Mouse (Mus musculus) olfactory bulb, adult 2 months (tissue): ENCODE measurements around the gene Mreg. TPM values are rescaled to one million over a fixed set of nuclear protein-coding genes. Genes with fewer than 3 reads are reported as not detected.

Experiments
- H3K27ac ChIP-seq: fragments of 200-500 bp; 2 replicates; pipeline ENCODE4 v1.5.1; 2012; ENCODE audit warnings: low read depth, low read length; ENCODE audit not compliant: insufficient read depth
- H3K4me1 ChIP-seq: fragments of 200-500 bp; 2 replicates; pipeline ENCODE4 v1.6.1; 2012; ENCODE audit warnings: low read length; ENCODE audit not compliant: control insufficient read depth, insufficient read depth
- H3K4me3 ChIP-seq: fragments of 200-500 bp; 2 replicates; pipeline ENCODE4 v1.5.1; 2012; ENCODE audit warnings: mild to moderate bottlenecking, low read depth, low read length, moderate library complexity; ENCODE audit not compliant: insufficient read depth
- CTCF ChIP-seq: fragments of 200-500 bp; IDR thresholded peaks from 2 replicates; pipeline ENCODE4 v1.5.1; 2012; ENCODE audit warnings: low read depth, mild to moderate bottlenecking, low read length, moderate library complexity; ENCODE audit not compliant: insufficient read depth
- POLR2A ChIP-seq: fragments of 200-500 bp; IDR thresholded peaks from 2 replicates; pipeline ENCODE4 v1.6.1; 2012; ENCODE audit warnings: mild to moderate bottlenecking, low read depth, low read length, moderate library complexity; ENCODE audit not compliant: insufficient read depth
- WGBS: fragments of 180-500 bp; shearing (Covaris S2); methylation state at CpG from one replicate; pipeline ENCODE4 v1.1.7; 2018; 5-methylcytosine and 5-hydroxymethylcytosine counted together
- polyA plus RNA-seq: library from polyadenylated mRNA; stranded (reverse); fragments of >200 nt; gene quantifications from 2 replicates; pipeline ENCODE4 v1.2.4, GENCODE M21; 2012; ENCODE audit warnings: low replicate concordance; ENCODE audit not compliant: missing spikeins, insufficient read depth, insufficient read length

Gene Mreg
- polyA plus RNA-seq, 1 experiment, result not detected

DNA sequence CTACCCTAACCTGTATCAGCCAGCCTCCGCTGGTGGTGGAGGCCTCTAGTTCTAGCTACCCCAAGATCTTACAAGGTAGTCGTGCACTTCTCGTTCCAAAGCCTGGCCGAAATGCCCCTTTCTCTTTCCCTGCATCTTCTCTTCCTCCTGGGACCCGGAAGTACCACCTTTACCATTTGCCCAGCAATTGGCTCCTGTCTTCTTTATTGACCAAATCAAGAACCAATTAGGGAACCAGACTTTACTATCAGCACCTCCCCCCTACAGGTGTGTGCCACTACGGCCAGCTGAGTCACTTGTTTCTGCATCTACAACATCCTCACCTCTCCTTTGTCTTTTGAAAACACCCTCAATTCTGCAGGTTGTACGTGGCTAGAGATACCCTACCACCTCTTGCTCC is 4.7 kb upstream of the Mreg start:
- Histone ChIP-seq H3K27ac (no peak overlapping the region), H3K4me3 (no peak overlapping the region), H3K4me1 (peaks cover 5% of the 10 kb centered on the region)
- TF ChIP-seq CTCF, result no peak
- no peak for TF ChIP-seq POLR2A
- 94% methylated on average over 7 of the region's 7 CpGs for WGBS

DNA sequence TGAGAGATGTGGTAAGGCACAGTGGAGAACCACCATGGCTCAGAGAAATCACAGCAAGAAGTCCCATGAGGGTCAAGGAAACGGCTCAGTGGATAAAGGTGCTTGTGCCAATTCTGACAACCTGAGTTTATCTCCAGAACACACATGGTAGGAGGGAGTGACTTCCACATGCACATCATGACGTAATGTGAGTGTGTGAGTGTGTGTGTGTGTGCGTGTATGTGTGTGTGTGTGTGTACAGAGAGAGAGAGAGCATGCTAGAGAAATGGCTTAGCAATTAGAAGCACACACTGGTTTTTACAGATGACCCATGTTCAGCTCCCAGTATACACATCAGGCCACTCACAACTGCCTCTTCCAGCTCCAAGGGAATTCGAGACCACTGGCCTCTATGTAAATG is 3.1 kb upstream of the Mreg start:
- WGBS, result 86% methylated on average over 4 of the region's 4 CpGs
- no peak overlapping the region for H3K4me3 ChIP-seq

DNA sequence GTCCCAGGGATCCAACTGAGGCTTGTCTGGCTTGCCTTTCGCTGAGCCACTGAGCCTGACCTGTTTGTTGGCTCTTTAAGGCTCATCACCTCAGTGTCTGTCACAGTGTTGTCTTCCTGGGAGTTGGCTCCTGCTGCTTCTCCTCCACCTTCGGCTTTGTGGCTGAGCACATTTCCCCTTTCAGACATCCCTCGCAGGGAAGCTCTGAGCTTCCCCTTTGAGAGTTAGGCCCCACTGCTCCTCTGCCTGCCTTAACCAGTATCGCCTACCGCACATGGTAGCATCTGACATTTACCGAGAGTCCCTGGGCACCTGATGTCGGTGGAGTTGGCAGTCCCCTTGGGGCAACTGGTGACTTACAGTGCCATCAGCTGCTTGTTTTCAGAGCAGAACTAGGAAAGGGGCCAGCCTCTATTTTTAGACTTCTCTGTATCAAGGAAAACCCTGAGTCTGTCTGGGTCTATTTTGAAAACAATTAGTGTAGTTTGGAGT is 2.4 kb upstream of the Mreg start:
- TF ChIP-seq POLR2A, result no peak
- TF ChIP-seq CTCF, result no peak
- 49% methylated on average over 7 of the region's 7 CpGs for WGBS
- peaks cover 7% of the 10 kb centered on the region for H3K4me1 ChIP-seq
- no peak overlapping the region for H3K27ac ChIP-seq
- H3K4me3 ChIP-seq, result no peak overlapping the region

More for the DNA sequence above, 3.1 kb upstream of the Mreg start:
- Histone ChIP-seq H3K27ac (no peak overlapping the region), H3K4me1 (peaks cover 7% of the 10 kb centered on the region)
- no peak for TF ChIP-seq POLR2A
- no peak for TF ChIP-seq CTCF

- Histone ChIP-seq H3K27ac (no peak overlapping the region), H3K4me1 (peaks cover 7% of the 10 kb centered on the region), H3K4me3 (no peak overlapping the region)
- 94% methylated on average over 3 of the region's 3 CpGs for WGBS
- TF ChIP-seq POLR2A (no peak), CTCF (no peak)
Observed at GRCm38 (mm10) chr1:72213954-72214353, 1.8 kb upstream of the Mreg start.

DNA sequence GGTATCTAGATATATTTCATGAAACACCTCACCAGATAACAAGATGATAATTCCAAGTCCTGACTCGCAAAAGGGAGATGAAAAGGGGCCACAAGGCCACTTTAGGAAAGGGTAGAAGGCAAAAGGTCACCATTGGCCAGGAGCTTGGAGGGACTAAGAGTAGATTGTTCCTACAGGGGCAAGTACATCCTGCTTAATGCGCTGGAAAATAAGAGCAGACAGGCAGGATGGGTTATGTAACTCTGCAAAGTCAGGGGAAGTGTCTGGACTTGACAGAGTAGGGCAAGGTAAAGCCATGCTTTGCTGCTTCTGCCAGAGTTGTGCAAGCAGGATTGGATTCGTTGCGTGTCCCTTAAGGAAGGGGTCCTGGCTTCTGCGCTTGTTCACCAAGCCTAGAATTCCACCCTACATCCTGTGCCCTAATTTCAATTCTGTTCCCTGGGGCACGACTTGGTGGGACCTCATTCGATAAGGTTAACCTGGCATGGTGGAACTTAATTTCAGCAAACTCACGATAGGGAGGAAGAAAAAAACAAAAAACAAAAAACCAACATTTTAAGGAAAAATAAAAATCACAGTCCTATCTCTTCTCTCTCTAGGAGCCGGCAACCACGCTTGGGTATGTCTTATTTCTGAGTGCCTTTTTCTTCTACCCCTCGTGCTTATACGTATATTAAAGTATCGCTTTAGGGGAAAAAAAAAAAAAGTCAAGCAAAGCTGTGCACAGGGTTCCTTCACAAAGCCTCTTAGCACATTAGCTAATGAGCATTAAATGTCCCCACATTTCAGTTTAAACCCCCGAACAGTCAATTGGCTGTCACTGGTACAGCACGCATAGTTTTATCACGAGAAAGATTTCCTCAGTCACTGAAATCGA is 1.1 kb downstream of the Mreg start:
- 27% methylated on average over 17 of the region's 17 CpGs for WGBS
- TF ChIP-seq CTCF (no peak), POLR2A (no peak)
- no peak overlapping the region for H3K27ac ChIP-seq
- peaks cover 7% of the 10 kb centered on the region for H3K4me1 ChIP-seq
- peak overlapping the region; percentile 79 for H3K4me3 ChIP-seq

DNA sequence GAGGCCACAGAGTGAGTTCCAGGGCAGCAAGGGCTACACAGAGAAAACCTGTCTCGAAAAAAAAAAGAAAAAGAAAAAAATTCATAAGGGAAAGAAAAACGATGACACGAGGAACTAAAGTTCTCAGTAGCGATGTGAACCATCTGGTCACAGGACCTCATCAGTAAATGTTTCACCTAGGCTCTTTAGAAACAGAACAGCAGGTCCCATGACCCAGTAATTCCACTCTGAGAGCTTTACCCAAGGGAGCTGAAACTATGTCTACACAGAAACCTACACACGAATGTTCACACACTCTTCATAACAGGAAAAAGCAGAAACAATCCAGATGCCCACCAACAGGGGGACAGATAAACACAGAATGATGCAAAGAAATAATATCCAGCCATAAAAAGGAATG is 4.0 kb downstream of the Mreg start:
- 94% methylated on average over 5 of the region's 5 CpGs for WGBS
- Histone ChIP-seq H3K27ac (no peak overlapping the region), H3K4me3 (no peak overlapping the region), H3K4me1 (0 out of 2 replicates have a peak, but pooled peaks cover 3% of the 10 kb centered on the region)
- TF ChIP-seq POLR2A, result no peak
- no peak for TF ChIP-seq CTCF

GRCm38 (mm10) chr1:72205113-72205512 is 7.0 kb downstream of the Mreg start:
- TF ChIP-seq POLR2A (no peak), CTCF (no peak)
- Histone ChIP-seq H3K27ac (no peak overlapping the region), H3K4me1 (no peaks in the 10 kb centered on the region), H3K4me3 (no peak overlapping the region)
- 74% methylated on average over 3 of the region's 3 CpGs for WGBS

GRCm38 (mm10) chr1:72203204-72203603 is 8.9 kb downstream of the Mreg start:
- no peak for TF ChIP-seq POLR2A
- TF ChIP-seq CTCF, result no peak
- Histone ChIP-seq H3K4me3 (no peak overlapping the region), H3K4me1 (no peaks in the 10 kb centered on the region), H3K27ac (no peak overlapping the region)
- WGBS, result 94% methylated on average over 9 of the region's 9 CpGs

GRCm38 (mm10) chr1:72202705-72203104 is 9.4 kb downstream of the Mreg start:
- Histone ChIP-seq H3K4me1 (no peaks in the 10 kb centered on the region), H3K27ac (no peak overlapping the region), H3K4me3 (no peak overlapping the region)
- 96% methylated on average over 7 of the region's 7 CpGs for WGBS
- TF ChIP-seq CTCF, result no peak
- no peak for TF ChIP-seq POLR2A
